Mouse (Mus musculus) embryonic facial prominence, embryonic 10.5 days (tissue): ENCODE results near the gene Npr3. TPM values are rescaled to one million over a fixed set of nuclear protein-coding genes. Genes with fewer than 3 reads are reported as not detected.

ENCODE experiments used
- DNase-seq: peaks from one replicate; pipeline ENCODE4 v3.0.0-alpha.2; 2017; ENCODE audit warnings: low spot score
- H3K27ac ChIP-seq: fragments of 300-500 bp; sonication (generic); replicated peaks from 2 replicates; pipeline ENCODE4 v1.5.1; 2016; ENCODE audit warnings: mild to moderate bottlenecking
- H3K27me3 ChIP-seq: fragments of 300-500 bp; sonication (generic); replicated peaks from 2 replicates; pipeline ENCODE4 v1.6.1; 2016; ENCODE audit warnings: low read depth, mild to moderate bottlenecking; ENCODE audit not compliant: poor library complexity, severe bottlenecking
- H3K36me3 ChIP-seq: fragments of 300-500 bp; sonication (generic); replicated peaks from 2 replicates; pipeline ENCODE4 v1.6.1; 2016; ENCODE audit warnings: mild to moderate bottlenecking, moderate library complexity
- H3K4me1 ChIP-seq: fragments of 300-500 bp; sonication (generic); 2 replicates; pipeline ENCODE4 v1.6.1; 2016
- H3K4me3 ChIP-seq: fragments of 300-500 bp; sonication (generic); 2 replicates; pipeline ENCODE4 v1.5.1; 2016; ENCODE audit warnings: mild to moderate bottlenecking, moderate library complexity
- H3K9me3 ChIP-seq: fragments of 300-500 bp; sonication (generic); 2 replicates; pipeline ENCODE4 v1.6.1; 2016; ENCODE audit warnings: mild to moderate bottlenecking
- WGBS: fragments of 180-500 bp; shearing (Covaris S2); methylation state at CpG from one replicate; pipeline ENCODE4 v1.1.7; 2016; 5-methylcytosine and 5-hydroxymethylcytosine counted together
- polyA plus RNA-seq: library from polyadenylated mRNA; unstranded; fragments of >200 nt; fragmentation: Nextera tagmentation; extraction: Ambion mirVana; gene quantifications from 2 replicates; pipeline ENCODE4 v1.2.1, GENCODE M21; 2016

Gene Npr3
- polyA plus RNA-seq: 3.9 and 4.4 TPM in 2 replicates

GRCm38 (mm10) chr15:11906571-11907531 is at the start of gene Npr3:
Npr3 (minus strand) TSS chr15:11907287.
- peak; percentile 68 for DNase-seq
- Histone ChIP-seq H3K27me3 (peaks cover 68% of the 10 kb centered on the region), H3K27ac (peak within 1 kb of the TSS; percentile 61; the same call in 1 of the 2 replicates), H3K4me3 (peak within 1 kb of the TSS; percentile 63), H3K36me3 (no peaks in the 10 kb centered on the region), H3K4me1 (peaks cover 46% of the 10 kb centered on the region), H3K9me3 (no peaks in the 10 kb centered on the region)
- WGBS: under 1% methylated on average over 42 of the region's 42 CpGs

GRCm38 (mm10) chr15:11956129-11956528 is 49.0 kb upstream of the Npr3 start:
- 81% methylated on average over 7 of the region's 7 CpGs for WGBS
- no peak for DNase-seq
- H3K4me3 ChIP-seq: no peak overlapping the region
- H3K36me3 ChIP-seq: no peaks in the 10 kb centered on the region
- H3K27me3 ChIP-seq: no peaks in the 10 kb centered on the region
- no peaks in the 10 kb centered on the region for H3K9me3 ChIP-seq
- H3K27ac ChIP-seq: no peak overlapping the region
- H3K4me1 ChIP-seq: no peaks in the 10 kb centered on the region

GRCm38 (mm10) chr15:11954190-11954589 is 47.1 kb upstream of the Npr3 start:
- 70% methylated on average over 4 of the region's 4 CpGs for WGBS

GRCm38 (mm10) chr15:11952159-11952558 is 45.1 kb upstream of the Npr3 start:
- Histone ChIP-seq H3K4me3 (no peak overlapping the region), H3K9me3 (no peaks in the 10 kb centered on the region), H3K36me3 (no peaks in the 10 kb centered on the region), H3K27me3 (no peaks in the 10 kb centered on the region), H3K4me1 (no peaks in the 10 kb centered on the region), H3K27ac (no peak overlapping the region)
- 86% methylated on average over 3 of the region's 3 CpGs for WGBS
- DNase-seq: no peak

More at GRCm38 (mm10) chr15:11954190-11954589, 47.1 kb upstream of the Npr3 start:
- DNase-seq: no peak
- no peaks in the 10 kb centered on the region for H3K4me1 ChIP-seq
- no peaks in the 10 kb centered on the region for H3K36me3 ChIP-seq
- no peak overlapping the region for H3K4me3 ChIP-seq
- no peaks in the 10 kb centered on the region for H3K27me3 ChIP-seq
- H3K27ac ChIP-seq: no peak overlapping the region
- H3K9me3 ChIP-seq: no peaks in the 10 kb centered on the region

GRCm38 (mm10) chr15:11951181-11951580 is 44.1 kb upstream of the Npr3 start:
- Histone ChIP-seq H3K4me1 (no peaks in the 10 kb centered on the region), H3K4me3 (no peak overlapping the region), H3K9me3 (no peaks in the 10 kb centered on the region), H3K36me3 (no peaks in the 10 kb centered on the region), H3K27me3 (no peaks in the 10 kb centered on the region), H3K27ac (no peak overlapping the region)
- WGBS: 96% methylated on average over 7 of the region's 7 CpGs
- no peak for DNase-seq

- 89% methylated on average over 10 of the region's 10 CpGs for WGBS
- Histone ChIP-seq H3K4me1 (no peaks in the 10 kb centered on the region), H3K36me3 (no peaks in the 10 kb centered on the region)
These were observed 43.1 kb upstream of the Npr3 start for GRCm38 (mm10) chr15:11950144-11950543.

GRCm38 (mm10) chr15:11949490-11949889 is 42.4 kb upstream of the Npr3 start:
- Histone ChIP-seq H3K9me3 (no peaks in the 10 kb centered on the region), H3K27me3 (no peaks in the 10 kb centered on the region), H3K4me1 (no peaks in the 10 kb centered on the region), H3K36me3 (no peaks in the 10 kb centered on the region), H3K27ac (no peak overlapping the region), H3K4me3 (no peak overlapping the region)
- no peak for DNase-seq
- WGBS: 89% methylated on average over 3 of the region's 3 CpGs

More at GRCm38 (mm10) chr15:11950144-11950543, 43.1 kb upstream of the Npr3 start:
- no peak overlapping the region for H3K27ac ChIP-seq
- DNase-seq: no peak
- no peaks in the 10 kb centered on the region for H3K27me3 ChIP-seq
- no peaks in the 10 kb centered on the region for H3K9me3 ChIP-seq
- H3K4me3 ChIP-seq: no peak overlapping the region

GRCm38 (mm10) chr15:11940855-11941254 is 33.8 kb upstream of the Npr3 start:
- Histone ChIP-seq H3K4me3 (no peak overlapping the region), H3K27me3 (no peaks in the 10 kb centered on the region), H3K36me3 (no peaks in the 10 kb centered on the region), H3K4me1 (peaks cover 22% of the 10 kb centered on the region), H3K27ac (no peak overlapping the region), H3K9me3 (no peaks in the 10 kb centered on the region)
- WGBS: 53% methylated on average over 5 of the region's 5 CpGs
- no peak for DNase-seq

GRCm38 (mm10) chr15:11927742-11928141 is 20.7 kb upstream of the Npr3 start:
- 81% methylated on average over 3 of the region's 3 CpGs for WGBS
- H3K27ac ChIP-seq: no peak overlapping the region
- H3K4me1 ChIP-seq: no peaks in the 10 kb centered on the region
- H3K27me3 ChIP-seq: no peaks in the 10 kb centered on the region
- no peak overlapping the region for H3K4me3 ChIP-seq
- H3K36me3 ChIP-seq: no peaks in the 10 kb centered on the region
- no peaks in the 10 kb centered on the region for H3K9me3 ChIP-seq
- DNase-seq: no peak

GRCm38 (mm10) chr15:11914101-11914500 is 7.0 kb upstream of the Npr3 start:
- H3K4me1 ChIP-seq: no peaks in the 10 kb centered on the region
- H3K36me3 ChIP-seq: no peaks in the 10 kb centered on the region
- DNase-seq: no peak
- WGBS: 84% methylated on average over 9 of the region's 9 CpGs
- no peaks in the 10 kb centered on the region for H3K27me3 ChIP-seq
- H3K27ac ChIP-seq: no peak overlapping the region
- H3K9me3 ChIP-seq: no peaks in the 10 kb centered on the region
- no peak overlapping the region for H3K4me3 ChIP-seq

- Histone ChIP-seq H3K4me3 (no peak overlapping the region), H3K9me3 (no peaks in the 10 kb centered on the region), H3K27ac (no peak overlapping the region), H3K36me3 (no peaks in the 10 kb centered on the region), H3K27me3 (peaks cover 38% of the 10 kb centered on the region), H3K4me1 (peaks cover 27% of the 10 kb centered on the region)
- WGBS: 45% methylated on average over 6 of the region's 6 CpGs
- no peak for DNase-seq
These were observed 2.8 kb upstream of the Npr3 start for GRCm38 (mm10) chr15:11909875-11910274.

- 5% methylated on average over 11 of the region's 11 CpGs for WGBS
- H3K27ac ChIP-seq: peak overlapping the region; percentile 61
- H3K36me3 ChIP-seq: no peaks in the 10 kb centered on the region
- H3K9me3 ChIP-seq: no peaks in the 10 kb centered on the region
- peak overlapping the region; percentile 47 for H3K4me3 ChIP-seq
- H3K27me3 ChIP-seq: peaks cover 55% of the 10 kb centered on the region
- peaks cover 44% of the 10 kb centered on the region for H3K4me1 ChIP-seq
- peak; percentile 62 for DNase-seq
These were observed 1.1 kb upstream of the Npr3 start for GRCm38 (mm10) chr15:11908166-11908565.

GRCm38 (mm10) chr15:11906021-11906570 is 991 bp downstream of the Npr3 start:
- peak; percentile 69 for DNase-seq
- Histone ChIP-seq H3K27ac (no peak overlapping the region), H3K9me3 (no peaks in the 10 kb centered on the region), H3K27me3 (peaks cover 75% of the 10 kb centered on the region), H3K4me1 (peaks cover 46% of the 10 kb centered on the region), H3K4me3 (peak overlapping the region; percentile 63), H3K36me3 (no peaks in the 10 kb centered on the region)
- WGBS: under 1% methylated on average over 36 of the region's 36 CpGs
